Mouse (Mus musculus): Measurements from ENCODE around the gene Grin2c.

- TF ChIP-seq EP300 (IDR thresholded peaks at IDR 0.05; ENCODE audit: low read depth), result no peak
- TF ChIP-seq CTCF (IDR thresholded peaks at IDR 0.05; ENCODE audit: low read depth), result no peak
These were observed 16.4 kb upstream of the Grin2c start for GRCm38 (mm10) chr11:115283486-115283765.

Data from liver, postnatal 0 days (tissue).